Mouse (Mus musculus): Measurements from ENCODE around the gene Vamp8.

- TF ChIP-seq CTCF (IDR thresholded peaks at IDR 0.05; ENCODE audit: borderline replicate concordance, insufficient read depth, low read depth, low read length): no peak
- TF ChIP-seq POLR2A (IDR thresholded peaks at IDR 0.05; ENCODE audit: borderline replicate concordance, insufficient read depth, low read length): no peak
These were observed 10.3 kb downstream of the Vamp8 start, which contains the start of gene Vamp5 for GRCm38 (mm10) chr6:72380131-72380770.
